Comparison of ENCODE assay signal across 1 mouse cellular context in the genomic region with DNA sequence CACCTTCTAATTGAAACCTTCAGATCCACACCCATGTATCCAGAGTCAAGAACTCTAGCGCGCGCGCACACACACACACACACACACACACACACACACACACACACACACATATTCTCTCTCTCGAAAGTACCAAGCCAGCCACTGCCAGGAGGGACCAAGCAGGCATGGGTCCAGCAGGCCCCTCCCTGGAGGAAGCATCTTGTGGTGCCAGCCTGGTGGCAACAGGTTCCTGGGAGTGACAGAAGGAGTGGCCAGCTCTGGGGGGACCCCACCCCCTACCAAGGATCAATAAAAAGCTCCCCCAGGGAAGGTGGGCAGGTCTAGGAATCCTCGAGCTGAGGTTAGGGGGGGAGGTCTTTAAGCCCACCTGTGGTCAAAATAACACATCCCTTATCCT.
TF ChIP-seq lines count a peak whose summit lies in the region.

No protein-coding gene starts in this region.

TF ChIP-seq in C2C12, 6 proteins besides CTCF, POLR2A, EP300 and RAD21 (continued from another document):
- TF ChIP-seq MYOG (IDR thresholded peaks at IDR 0.05; ENCODE audit: control insufficient read depth, extremely low read depth, insufficient read length) = no peak
